Mouse (Mus musculus): Measurements from ENCODE around the gene Acp4.
"Not testable (repeated sequence)": the region's sequence is repeated elsewhere in the genome, so short reads cannot be mapped to it uniquely, and the experiment has no call there.

The Acp4 gene

DNA sequence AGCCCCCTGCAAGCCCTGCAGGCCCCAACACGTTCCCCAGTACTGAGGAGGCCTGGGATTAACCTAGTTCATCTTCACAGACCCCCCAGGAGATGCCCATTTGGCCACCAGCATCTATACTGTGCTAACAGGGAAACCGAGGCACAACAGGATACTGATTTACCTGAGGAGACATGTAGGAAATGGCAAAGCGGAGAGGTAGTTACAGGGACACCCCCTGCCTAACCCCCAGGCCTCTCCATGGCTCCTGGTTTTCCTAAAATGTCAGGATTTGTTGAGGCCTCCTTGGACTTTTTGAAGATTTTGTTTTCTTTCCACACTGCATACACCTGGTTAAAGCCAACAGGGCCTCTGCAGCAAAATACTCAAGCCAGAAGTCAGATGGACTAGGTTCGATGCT, at the start of gene Acp4:
TSS of gene Acp4 (minus strand) at position 101 of the 400 bp plus-strand sequence.
- DNase-seq (ENCODE audit: low spot score in 2 of 2): no peak

DNA sequence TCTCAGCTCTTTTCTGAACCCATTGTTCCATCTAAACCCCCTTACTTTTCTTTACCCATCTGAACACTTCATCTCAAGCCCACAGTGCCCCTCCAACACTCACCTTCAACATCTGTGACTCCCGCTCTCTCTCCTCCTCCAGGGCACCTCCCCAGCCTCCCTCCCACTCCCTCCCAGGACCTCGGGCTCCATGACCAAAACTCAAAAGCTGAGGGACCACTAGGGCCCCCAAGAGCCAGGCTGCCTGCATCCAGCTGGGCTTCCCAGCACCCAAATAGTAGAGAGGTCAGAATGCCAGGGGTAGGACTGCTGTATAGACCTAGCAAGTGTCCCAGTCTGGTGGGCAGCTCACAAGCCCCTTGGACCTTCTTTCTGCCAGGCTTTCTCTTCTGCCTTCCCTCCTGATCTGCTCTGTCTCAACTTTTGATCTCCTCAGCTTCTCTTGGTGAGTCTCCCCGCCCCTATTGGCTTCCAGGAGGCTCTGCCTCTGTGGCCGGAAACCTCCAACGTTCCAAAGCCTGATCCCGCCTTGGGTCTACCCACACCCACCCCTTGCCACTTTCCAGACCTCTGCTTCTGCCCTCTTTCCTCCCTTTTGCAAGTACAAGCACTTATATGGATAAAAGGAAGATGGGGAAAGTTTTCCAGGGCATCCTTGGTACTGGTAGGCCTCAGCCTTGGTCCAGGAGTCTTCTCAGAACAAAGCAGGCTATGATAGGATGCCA, 49.5 kb upstream of the Acp4 start, which contains the start of gene Clec11a:
TSS of gene Clec11a (minus strand) at position 387 of the 725 bp plus-strand sequence.
- DNase-seq (ENCODE audit: low spot score in 2 of 2): no peak

DNA sequence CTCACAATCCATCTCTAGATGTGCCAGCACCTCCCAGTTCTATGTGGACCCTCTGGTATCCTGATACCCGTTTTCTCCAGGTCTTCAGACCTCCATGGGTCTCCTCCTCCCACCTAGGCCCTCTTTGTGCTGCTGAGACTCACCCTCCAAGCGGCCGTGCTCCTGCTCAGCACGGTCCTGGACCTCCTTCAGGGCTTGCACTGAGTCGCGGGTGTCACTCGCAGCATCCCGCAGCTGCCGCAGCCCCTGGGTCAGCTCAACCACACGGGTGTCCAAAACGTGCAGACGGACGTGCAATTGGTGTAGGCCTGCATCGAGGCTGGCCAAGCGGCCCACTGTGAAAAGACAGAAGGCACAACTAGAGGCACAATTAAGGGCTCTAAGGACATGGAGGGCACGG, 48.5 kb upstream of the Acp4 start:
- no peak for DNase-seq (ENCODE audit: low spot score in 2 of 2)

DNA sequence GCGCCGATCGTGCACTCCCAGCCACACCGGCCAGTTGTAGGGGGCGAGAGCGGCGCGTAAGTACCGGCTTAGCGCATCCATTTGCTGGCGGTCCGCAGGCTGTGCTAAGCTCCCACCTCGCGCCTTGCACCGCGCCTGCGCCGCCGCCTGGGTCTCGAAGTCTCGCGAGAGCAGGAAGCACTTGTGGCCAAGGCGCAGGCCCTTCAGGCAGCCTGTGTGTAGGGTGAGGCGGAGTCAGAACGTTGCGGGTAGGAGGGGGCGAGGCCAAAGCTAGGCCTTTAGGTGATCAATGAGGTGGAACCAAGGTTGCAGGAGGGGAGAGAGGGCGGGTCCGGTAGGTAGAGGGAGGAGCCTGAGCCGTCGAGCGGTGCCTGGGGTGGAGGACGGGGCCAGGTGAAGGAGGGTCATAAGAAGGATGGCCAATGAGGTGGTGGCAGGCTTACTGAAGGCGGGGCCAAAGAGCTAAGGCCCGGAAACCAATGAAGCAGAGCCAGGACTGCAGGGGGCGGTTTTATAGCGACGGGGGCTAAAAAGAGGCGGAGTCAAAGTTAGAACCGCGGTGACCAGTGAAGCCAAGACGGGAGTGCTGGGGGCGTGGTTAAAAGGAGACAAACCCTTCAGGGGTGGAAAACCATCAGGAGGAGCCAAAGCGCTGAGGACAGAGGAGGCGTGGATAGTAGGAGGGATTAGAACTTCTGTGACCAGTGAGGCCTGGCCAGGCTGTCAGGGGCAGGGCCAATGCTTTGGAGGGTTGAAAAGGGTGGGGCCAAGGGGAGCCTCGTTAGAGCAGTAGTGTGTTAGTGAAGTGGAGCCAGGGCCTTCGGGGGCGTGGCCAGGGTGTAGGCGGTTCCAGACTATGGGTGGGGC, 47.8 kb upstream of the Acp4 start:
- DNase-seq (ENCODE audit: low spot score in 2 of 2): peak; percentile 68 to 91

DNA sequence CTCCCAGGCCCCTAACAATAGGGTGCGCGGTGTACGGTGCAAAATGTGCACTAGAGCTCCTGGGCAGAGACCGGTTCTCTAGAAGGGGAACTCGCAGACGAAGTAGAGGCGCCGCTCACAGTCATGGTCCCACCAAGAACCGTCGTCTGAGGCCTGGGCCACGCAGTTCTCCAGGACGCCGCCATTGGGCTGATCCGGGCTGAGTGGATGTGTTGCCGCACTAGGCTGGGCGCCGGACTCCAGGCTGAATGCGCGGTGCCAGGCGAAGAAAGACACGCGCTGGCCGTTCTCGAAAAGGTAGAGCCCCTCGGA, 47.2 kb upstream of the Acp4 start:
- no peak for DNase-seq (ENCODE audit: low spot score in 2 of 2)

DNA sequence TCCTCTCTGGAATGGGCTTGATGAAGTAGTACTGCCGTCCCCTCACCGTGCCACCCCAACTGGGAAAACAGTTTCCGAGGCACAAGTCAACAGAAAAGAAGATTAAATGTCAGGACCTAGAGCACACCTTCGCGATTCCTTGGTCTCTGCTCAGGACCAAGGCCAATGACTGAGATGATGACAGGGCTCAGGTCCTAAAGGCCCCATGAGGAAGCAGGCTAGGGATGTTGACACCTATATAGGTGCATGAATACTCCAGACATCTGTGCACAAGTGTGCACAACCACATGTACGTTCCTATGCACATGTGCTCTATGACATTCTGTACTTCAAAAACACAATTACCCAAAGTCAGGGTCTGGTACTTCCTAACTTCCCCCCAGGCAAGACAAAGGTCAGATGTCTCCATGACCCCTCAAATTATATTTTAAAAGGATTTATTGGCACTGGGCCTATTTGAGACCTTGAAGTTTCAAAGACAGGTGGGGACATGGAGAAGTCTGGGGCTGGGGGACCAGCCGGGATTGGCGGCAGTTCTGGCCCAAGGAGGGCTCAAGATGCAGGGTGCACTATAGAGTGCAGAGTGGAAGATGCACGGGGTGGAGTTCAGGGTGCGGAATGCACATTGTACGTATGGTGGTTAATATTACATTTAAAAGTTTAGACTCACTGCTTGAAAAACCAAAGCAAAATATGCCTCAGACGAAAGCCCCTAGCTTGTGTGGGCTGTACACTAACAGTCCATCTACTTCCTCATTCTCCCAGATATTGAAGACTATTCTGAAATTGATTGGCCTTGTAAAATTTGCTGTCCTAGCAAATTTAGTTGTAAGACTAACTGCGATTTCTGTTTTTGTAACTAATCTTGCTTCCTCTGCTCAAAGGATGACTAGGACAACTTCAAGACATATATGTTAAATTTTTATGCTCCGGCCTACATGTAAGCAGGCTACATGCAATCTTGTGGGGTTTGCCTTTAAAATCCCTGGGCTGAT, 46.5 kb upstream of the Acp4 start:
- no peak for DNase-seq (ENCODE audit: low spot score in 2 of 2)

DNA sequence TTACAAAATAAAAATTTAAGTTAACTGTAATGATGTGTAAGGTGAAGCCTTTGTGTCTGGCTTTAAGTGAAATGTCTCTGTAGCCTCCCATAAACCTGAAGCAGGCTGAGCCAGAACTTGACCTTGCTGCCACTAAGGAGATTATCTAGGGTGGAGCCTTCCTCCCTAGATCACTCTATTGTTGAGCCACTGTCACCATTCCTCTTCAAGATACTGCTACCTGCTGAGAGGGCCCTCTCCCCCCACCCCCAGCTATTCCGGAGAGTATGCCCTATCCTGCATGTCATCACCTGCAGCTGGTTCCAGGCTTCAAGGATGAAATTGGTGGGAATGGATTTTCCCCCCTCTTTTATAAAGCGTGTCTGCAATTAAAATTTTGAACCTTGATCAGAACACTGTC, 40.3 kb upstream of the Acp4 start:
- not testable (repeated sequence) for DNase-seq (ENCODE audit: low spot score in 2 of 2)

DNA sequence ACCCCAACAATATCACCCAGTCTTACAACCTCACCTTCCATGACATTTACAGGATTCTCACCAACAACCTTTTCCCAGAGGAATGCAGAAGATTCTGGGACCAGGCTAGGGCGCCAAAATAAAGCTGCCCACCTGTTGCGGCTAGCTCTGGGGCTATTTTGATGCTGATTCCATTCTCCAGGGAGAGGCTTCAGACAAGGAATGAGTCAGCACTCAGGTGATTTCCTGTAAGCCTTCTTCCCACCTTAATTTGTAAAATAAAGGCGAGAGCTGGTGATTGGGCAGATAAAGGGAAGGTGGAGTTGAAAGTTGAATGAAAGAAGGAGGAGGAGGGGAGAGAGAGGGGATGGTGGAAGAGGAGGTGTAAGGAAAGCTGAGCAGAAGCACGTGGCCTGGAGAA, 34.2 kb upstream of the Acp4 start:
- DNase-seq (ENCODE audit: low spot score in 2 of 2): no peak

DNA sequence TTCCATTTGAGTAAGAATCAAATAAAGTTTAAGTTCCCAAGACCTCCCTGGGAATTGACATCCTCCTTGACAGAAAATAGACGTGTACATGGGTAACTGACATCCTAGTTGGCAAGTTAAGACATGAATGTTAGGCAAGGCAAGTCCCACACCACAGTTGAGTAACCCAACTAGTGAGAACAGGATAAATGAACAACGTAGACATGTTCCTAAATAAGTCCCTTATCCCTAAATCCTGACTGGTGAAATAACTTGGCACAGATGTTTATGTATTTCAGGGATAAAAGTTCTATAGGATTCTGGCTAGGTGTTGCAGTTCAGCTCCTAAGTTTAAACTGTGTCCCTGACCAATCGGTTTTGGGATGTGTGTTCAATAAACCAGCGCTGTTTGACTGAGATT, 33.8 kb upstream of the Acp4 start:
- DNase-seq (ENCODE audit: low spot score in 2 of 2): no peak

DNA sequence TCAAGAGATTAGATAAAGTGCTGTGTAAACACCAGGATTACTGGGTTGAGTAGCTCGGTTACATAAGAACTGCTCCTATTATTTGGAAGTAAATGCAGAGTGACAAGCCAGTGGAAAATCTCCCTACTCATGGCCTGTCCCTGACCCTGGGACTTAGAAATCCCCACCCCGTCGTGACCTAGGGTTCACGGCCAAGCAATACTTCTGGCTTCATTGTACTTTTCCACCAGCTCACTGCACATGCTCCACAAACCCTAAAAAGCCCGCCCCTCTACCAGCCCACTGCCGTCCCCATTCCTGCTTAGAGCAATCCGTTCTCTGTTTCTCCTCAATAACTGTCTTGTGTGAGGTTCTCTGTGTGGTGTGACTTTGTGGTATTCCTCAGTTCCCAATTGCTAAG, 30.6 kb upstream of the Acp4 start:
- DNase-seq (ENCODE audit: low spot score in 2 of 2): no peak

DNA sequence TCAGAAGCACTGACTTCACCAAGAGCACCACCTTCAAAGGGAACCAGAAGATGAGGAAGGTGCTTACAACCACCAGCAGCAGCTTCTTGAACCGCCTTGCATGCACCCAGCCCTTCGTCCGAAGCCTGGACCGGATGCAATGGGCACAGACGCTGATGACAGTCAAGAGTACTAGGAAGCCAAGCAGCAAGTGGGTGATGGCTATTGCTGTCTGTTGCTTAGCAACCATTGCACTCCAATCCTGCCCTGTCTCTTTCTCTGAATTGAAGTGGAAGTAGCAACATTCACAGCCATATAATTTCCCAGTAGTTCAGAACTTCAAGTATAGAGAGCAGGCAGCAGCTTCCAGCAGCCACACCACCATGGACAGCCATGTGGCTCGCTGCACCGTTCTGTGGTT, 24.4 kb upstream of the Acp4 start:
- DNase-seq (ENCODE audit: low spot score in 2 of 2): no peak

DNA sequence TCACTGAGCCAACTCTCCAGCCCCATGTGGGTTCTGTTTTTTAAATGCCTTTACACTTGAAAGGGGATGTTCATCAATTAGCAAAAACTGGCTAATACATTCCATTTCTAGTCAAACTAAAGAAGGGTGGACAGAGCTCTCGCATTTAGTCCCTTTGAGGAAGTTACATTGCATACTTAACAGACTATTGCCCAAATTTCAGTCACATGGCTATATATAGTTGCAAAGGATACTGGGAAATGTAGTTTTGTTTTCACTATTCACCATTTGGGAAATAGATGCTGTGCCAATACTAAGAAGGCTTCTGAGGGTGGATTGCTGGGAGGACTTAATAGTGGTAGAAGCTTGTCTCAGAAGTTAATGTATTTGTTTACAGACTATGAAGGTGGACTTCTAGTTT, 23.8 kb upstream of the Acp4 start:
- no peak for DNase-seq (ENCODE audit: low spot score in 2 of 2)

DNA sequence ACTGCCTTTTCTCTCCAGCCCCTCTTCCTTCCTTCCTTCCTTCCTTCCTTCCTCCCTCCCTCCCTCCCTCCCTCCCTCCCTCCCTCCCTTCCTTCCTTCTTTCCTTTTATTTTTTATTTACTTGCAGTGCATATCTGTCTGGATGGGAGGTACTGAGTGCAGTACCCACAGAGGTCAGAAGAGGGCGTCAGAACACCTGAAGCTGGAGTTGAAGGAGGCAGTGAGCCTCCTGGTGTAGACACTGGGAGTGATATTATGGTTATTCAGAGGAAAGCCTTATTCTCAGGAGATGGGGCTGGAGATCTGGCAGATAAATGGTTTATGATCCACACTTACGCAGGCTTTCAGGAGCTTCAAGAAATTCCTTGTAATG, 20.1 kb upstream of the Acp4 start:
- peak in 1 of 2 experiments; percentile 58 for DNase-seq (ENCODE audit: low spot score in 2 of 2)

DNA sequence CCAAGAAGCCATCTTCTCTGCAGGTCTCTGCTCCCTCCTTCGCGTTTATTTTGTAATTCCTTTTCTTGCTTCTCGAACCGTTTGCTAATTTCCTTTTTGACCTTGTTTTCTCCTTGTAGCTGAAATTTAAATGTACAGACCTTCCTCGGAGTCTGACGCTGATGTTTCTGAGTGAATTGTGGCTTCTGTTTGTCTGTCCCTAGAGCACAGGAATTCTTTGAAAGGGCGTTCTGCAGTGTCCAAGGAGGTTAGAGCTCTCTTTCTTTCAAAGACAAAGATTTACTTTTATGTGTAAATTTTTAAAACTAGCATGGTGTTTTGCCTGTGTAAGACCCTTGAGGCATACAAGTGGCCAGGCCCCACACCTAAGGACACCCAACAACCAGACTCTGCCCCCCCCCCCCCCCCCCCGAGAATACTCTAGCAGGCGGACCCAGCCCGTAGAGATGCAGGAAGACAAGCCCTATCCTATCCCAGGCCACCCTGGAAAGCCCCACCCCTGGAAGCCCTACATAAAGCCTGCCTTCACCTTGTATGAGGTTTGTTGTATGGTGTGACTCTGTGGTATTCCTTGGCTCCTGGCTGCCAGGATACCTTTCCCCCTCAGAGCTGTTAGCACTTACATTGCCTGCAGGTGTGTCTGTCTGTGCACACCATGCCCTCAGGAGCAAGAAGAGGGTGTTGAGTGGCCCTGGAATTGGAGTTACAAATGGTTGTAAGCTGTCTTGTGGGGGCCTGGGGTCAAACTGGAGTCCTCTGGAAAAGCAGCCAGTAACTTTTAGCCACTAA, 19.5 kb upstream of the Acp4 start:
- no peak for DNase-seq (ENCODE audit: low spot score in 2 of 2)

DNA sequence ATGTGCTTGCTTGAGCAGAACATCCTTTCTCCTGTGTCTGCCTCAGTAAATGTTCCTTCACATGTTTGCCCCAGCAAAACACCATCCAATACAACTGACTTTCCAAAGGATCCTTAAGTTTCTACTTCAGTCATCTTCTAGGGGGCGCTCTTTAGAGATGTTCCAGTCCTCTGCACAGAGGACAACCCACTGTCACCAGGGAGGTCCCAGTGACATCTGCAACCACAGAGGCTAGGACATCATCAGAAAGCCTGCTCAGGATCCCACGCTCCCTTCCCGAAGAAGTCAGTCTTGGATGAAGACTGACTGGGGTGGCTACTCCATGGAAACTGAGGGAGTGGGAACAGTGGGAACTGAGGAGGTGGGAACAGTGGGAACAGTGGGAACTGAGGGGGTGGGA, 18.4 kb upstream of the Acp4 start:
- no peak for DNase-seq (ENCODE audit: low spot score in 2 of 2)

DNA sequence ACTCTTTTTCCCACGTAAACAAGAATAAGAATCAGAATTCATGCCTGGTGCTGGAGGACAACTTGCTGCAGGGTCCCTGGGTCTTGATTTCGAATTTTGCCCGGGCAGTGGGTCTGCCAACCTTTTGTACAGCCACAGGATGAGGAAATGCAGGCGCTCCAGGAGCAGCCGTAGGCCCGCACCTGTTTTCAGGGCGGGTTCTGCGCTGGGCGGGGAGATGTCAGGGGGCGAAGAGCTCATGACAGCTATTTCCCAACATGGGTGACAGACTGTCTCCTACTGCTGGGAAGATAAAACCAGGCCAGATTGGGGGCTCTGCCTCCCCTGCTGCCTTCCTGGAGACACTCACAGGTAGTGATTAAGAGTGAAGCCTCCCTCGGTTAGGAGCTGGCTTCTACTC, 16.9 kb upstream of the Acp4 start:
- no peak for DNase-seq (ENCODE audit: low spot score in 2 of 2)

DNA sequence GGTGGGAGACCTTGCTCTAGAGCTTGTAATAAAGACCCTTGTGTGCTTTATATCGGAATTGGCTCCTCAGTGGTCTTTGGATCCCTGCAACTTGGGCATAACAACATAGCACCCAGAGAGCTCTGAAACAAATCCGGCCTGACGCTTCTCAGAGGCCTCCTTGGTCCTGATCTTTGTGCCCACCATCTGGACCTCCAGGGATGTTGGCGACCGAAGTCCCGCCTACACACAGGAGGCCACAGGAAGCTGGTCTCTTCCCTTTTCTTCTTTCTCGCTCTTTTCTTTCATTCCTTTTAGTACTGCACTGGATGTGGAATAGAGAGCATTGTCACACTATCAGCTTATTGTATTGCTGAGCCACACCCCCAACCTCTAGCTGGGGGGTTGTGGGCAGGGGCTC, 16.3 kb upstream of the Acp4 start:
- DNase-seq (ENCODE audit: low spot score in 2 of 2): no peak

DNA sequence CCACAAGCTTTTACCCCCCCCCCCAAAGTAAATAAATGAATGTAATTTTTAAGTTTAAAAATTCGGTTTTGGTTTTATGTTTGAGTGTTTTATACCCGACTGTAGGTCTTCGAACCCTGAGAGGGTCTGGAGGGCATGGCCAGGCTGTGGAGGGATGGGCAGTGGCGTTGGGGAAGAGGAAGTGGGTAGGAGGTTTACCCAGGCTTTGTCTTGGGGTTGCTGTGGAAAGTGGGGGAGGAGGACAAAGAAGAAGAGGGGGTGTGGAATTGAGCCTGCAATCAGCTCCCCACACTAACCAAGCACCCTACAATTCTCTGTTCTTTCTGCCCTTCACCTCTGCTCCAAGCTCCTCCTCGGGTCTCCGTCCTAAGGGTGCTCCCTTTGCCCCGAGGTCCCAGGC, 15.4 kb upstream of the Acp4 start:
- no peak for DNase-seq (ENCODE audit: low spot score in 2 of 2)

DNA sequence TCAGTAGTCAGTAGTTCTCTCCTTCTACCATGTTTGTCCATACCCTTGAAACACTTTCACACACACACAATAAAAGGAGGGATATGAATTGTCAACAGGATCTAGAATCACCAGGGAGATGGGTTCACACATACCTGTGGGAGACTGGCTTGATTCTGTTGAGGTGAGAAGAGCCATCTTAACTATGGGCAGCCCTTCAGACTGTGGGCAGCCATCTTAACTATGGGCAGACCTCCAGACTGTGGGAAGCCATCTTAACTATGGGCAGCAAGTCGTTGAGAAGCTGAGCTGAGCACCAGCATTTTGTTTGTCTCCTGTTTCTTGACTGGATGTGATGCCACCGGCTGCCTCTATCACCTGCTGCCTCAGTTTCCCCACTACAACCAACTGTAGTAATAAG, 14.1 kb upstream of the Acp4 start:
- no peak for DNase-seq (ENCODE audit: low spot score in 2 of 2)

DNA sequence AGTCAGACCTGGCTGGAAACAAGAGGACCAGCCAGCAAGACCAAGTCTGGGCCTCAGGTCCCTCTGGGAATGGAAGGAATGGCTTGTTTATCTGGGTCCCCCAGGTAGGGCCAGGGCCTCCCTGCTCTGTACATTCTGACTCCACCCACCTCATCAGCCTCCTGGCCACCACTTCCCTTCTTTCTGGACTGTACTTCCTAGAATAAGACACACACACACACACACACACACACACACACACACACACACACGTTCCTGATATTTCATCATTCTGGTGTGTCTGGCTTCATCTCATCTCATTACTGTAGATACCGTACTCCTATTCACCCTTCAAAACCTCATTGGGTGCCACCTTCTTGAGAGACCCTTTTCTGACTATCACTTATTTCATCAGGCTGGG, 12.2 kb upstream of the Acp4 start:
- DNase-seq (ENCODE audit: low spot score in 2 of 2): no peak

DNA sequence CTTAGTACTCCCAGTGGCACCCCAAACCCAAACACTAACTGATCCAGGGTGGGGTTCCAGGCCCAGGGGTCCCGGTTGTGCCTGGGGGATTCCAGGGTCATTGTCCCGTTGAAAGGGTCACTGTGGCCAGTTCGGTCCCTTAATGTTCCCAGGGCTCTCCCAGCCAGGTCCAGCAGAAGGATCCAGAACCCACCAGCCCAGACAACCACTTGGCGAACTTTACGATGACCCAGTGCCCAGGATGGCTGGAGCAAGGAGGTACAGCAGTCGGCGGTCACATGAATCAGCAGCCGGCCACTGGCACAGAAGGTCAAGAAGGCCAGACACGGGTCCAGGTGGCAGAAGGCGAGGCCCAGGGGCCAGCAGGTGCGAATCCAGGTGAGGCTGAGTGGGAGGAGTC, 10.9 kb upstream of the Acp4 start:
- DNase-seq (ENCODE audit: low spot score in 2 of 2): no peak
